Mouse (Mus musculus): ENCODE results near the gene Hnrnpul1.
A peak's percentile ranks its signal among the peaks of the same experiment; 100 is the strongest.

Hnrnpul1 gene

GRCm38 (mm10) chr7:25719761-25720610 is 34.6 kb downstream of the Hnrnpul1 start:
- peak; percentile 34 for DNase-seq (ENCODE audit: low read depth, low spot score)

- DNase-seq (ENCODE audit: low read depth, low spot score) = peak; percentile 95
These were observed 35.7 kb downstream of the Hnrnpul1 start, which contains the start of gene Ccdc97 for GRCm38 (mm10) chr7:25718788-25719417. Gene Ccdc97, minus strand, starts transcription at chr7:25719088.

- DNase-seq (ENCODE audit: low read depth, low spot score) = no peak
These were observed 37.1 kb downstream of the Hnrnpul1 start for GRCm38 (mm10) chr7:25717478-25717877.

GRCm38 (mm10) chr7:25715731-25716271 is 38.8 kb downstream of the Hnrnpul1 start:
- no peak for DNase-seq (ENCODE audit: low read depth, low spot score)

- DNase-seq (ENCODE audit: low read depth, low spot score) = no peak
These were observed 40.0 kb downstream of the Hnrnpul1 start for GRCm38 (mm10) chr7:25714581-25714980.

- DNase-seq (ENCODE audit: low read depth, low spot score) = no peak
These were observed 41.8 kb downstream of the Hnrnpul1 start for GRCm38 (mm10) chr7:25712801-25713200.

GRCm38 (mm10) chr7:25711731-25712197 is 42.8 kb downstream of the Hnrnpul1 start:
- DNase-seq (ENCODE audit: low read depth, low spot score) = no peak

GRCm38 (mm10) chr7:25711165-25711564 is 43.4 kb downstream of the Hnrnpul1 start:
- DNase-seq (ENCODE audit: low read depth, low spot score) = no peak

GRCm38 (mm10) chr7:25710519-25711130 is 43.9 kb downstream of the Hnrnpul1 start:
- no peak for DNase-seq (ENCODE audit: low read depth, low spot score)

- no peak for DNase-seq (ENCODE audit: low read depth, low spot score)
These were observed 44.6 kb downstream of the Hnrnpul1 start for GRCm38 (mm10) chr7:25709961-25710360.

- DNase-seq (ENCODE audit: low read depth, low spot score) = no peak
These were observed 46.8 kb downstream of the Hnrnpul1 start for GRCm38 (mm10) chr7:25707581-25708292.

- DNase-seq (ENCODE audit: low read depth, low spot score) = no peak
These were observed 47.9 kb downstream of the Hnrnpul1 start for GRCm38 (mm10) chr7:25706578-25707170.

GRCm38 (mm10) chr7:25705801-25706251 is 48.7 kb downstream of the Hnrnpul1 start:
- no peak for DNase-seq (ENCODE audit: low read depth, low spot score)

- DNase-seq (ENCODE audit: low read depth, low spot score) = no peak
These were observed 49.7 kb downstream of the Hnrnpul1 start for GRCm38 (mm10) chr7:25704716-25705364.

GRCm38 (mm10) chr7:25703793-25704494 is 50.6 kb downstream of the Hnrnpul1 start:
- no peak for DNase-seq (ENCODE audit: low read depth, low spot score)

GRCm38 (mm10) chr7:25702350-25702749 is 52.2 kb downstream of the Hnrnpul1 start:
- no peak for DNase-seq (ENCODE audit: low read depth, low spot score)

GRCm38 (mm10) chr7:25700732-25701131 is 53.8 kb downstream of the Hnrnpul1 start:
- DNase-seq (ENCODE audit: low read depth, low spot score) = no peak

GRCm38 (mm10) chr7:25699851-25700250 is 54.7 kb downstream of the Hnrnpul1 start:
- no peak for DNase-seq (ENCODE audit: low read depth, low spot score)

GRCm38 (mm10) chr7:25694104-25694503 is 60.5 kb downstream of the Hnrnpul1 start:
- no peak for DNase-seq (ENCODE audit: low read depth, low spot score)

GRCm38 (mm10) chr7:25690051-25690450 is 64.5 kb downstream of the Hnrnpul1 start:
- DNase-seq (ENCODE audit: low read depth, low spot score) = no peak

Data from retina, adult 2 months (tissue).